Mouse (Mus musculus) central nervous system, embryonic 18 days (tissue): ENCODE data around the gene Rab30. TPM values are rescaled to one million over a fixed set of nuclear protein-coding genes. Genes with fewer than 3 reads are reported as not detected.

Experiments
- polyA plus RNA-seq: library from polyadenylated mRNA; depleted of rRNA; stranded (reverse); fragments of >200 nt; gene quantifications from 2 replicates; pipeline ENCODE4 v1.2.3, GENCODE M21; 2012; rRNA removed

Rab30 gene
- polyA plus RNA-seq: 12.4 and 15.8 TPM in 2 replicates

DNA sequence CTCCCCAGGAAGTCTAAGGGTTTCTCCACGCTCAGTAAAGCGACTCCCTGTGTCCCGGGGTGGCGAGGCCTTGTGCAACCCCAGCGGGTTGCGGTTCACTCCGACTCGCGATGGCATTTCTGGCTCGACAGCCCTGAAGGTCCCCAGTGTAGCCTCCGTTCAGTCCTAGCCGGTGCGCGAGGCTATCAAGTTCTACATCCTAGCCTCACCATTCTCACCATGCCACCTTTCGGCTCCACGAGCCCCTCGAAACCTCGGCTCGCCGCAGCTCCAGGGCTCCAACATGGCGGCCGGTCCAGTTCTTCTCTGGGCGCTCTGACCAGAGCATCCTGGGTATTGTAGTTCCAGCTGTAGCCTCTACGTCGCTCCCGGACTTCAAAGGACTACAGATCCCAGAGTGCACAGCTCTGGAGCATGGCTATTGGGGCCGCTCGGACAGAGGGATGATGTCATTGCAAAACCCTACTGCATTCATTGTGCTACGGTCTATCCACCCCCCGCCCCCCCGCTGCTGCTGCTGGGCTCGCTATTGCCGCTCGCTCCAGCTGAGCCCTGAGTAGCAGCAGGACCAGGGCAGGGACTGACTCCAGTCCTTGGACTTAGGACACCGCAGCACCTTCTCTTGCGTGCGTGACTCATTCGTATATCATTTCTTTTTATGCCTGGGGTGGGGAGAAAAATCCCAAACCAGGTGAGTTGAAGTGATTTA is at the start of gene Rab30:
Gene Rab30, plus strand, starts transcription at position 452 of the 709 bp plus-strand sequence.

DNA sequence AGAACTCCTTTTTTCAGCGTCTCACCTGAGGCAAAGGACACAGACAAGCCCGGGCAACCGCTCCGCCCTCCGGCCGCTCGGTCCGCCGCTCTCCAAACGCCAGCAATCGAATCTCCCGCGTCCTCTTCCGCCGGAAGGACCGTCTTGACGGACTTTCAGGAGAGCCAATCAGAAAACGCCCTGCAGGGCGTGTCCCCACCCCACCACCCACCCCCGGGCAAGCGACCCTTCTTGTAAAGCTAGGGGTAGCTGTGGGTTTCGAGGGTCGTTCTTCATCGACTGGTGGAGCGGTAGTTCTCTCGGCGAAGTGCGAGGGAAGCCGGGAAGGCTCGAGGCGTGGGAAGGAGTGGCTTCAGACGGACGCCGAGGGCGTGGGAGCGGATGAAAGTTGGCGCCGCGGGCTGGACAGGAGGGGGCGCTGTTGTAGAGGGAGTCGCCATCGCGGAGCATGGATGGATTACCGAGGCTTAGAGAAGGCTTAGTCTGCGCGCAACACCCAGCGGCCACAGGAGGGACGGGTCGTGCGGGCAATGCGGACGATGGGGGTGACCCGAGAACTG is 132.8 kb downstream of the Rab30 start, which contains the start of the genes Ddias and Prcp:
Gene Ddias, minus strand, starts transcription at position 132 of the 560 bp plus-strand sequence.
Gene Prcp, plus strand, starts transcription at position 355 of the 560 bp plus-strand sequence.

Other genes with a start within 250 kb of the Rab30 start
- 39.5 and 43.9 TPM in 2 replicates for gene Ccdc90b, start 180.5 kb upstream of the Rab30 start, polyA plus RNA-seq
- 11.7 and 12.9 TPM in 2 replicates for gene Ankrd42, start 104.5 kb upstream of the Rab30 start, polyA plus RNA-seq
- 26.2 and 27.7 TPM in 2 replicates for gene Pcf11, start 71.7 kb upstream of the Rab30 start, polyA plus RNA-seq
- 2.2 and 2.4 TPM in 2 replicates for gene Ddias, start 132.6 kb downstream of the Rab30 start, polyA plus RNA-seq
- gene Prcp, start 132.9 kb downstream of the Rab30 start, polyA plus RNA-seq: 14.7 and 17.4 TPM in 2 replicates